Mouse (Mus musculus): ENCODE results near the gene Pus3. TPM values are rescaled to one million over a fixed set of nuclear protein-coding genes. Genes with fewer than 3 reads are reported as not detected.
A peak's percentile ranks its signal among the peaks of the same experiment; 100 is the strongest.

Gene Pus3
- total and polyA plus RNA-seq, 2 experiments, result 1.3 to 5.3 TPM

- WGBS, result 43% methylated on average over 6 of the region's 6 CpGs
- Histone ChIP-seq H3K4me3 (ENCODE audit: insufficient read depth, low read depth, low read length) (no peak overlapping the region), H3K79me2 (ENCODE audit: control insufficient read depth, insufficient read depth, low read length) (no peaks in the 10 kb centered on the region), H3K36me3 (ENCODE audit: control insufficient read depth, insufficient read depth, low read length) (no peaks in the 10 kb centered on the region), H3K27ac (replicated peaks; ENCODE audit: insufficient read depth, low read depth, low read length) (no peak overlapping the region), H3K27me3 (ENCODE audit: control insufficient read depth, insufficient read depth, low read length) (no peaks in the 10 kb centered on the region), H3K9ac (ENCODE audit: low read depth, low read length) (no peak overlapping the region), H3K4me1 (ENCODE audit: control insufficient read depth, insufficient read depth, low read length) (no peaks in the 10 kb centered on the region)
- DNase-seq (ENCODE audit: extremely low read depth, low read depth, low spot score), result peak; percentile 10
- no peak for TF ChIP-seq POLR2A (IDR thresholded peaks at IDR 0.05; ENCODE audit: extremely low read depth, insufficient read depth, low read length)
- no peak for TF ChIP-seq CTCF (IDR thresholded peaks at IDR 0.05; ENCODE audit: low read depth, low read length)
Observed at GRCm38 (mm10) chr9:35520631-35521348, 37.6 kb upstream of the Pus3 start.

GRCm38 (mm10) chr9:35522241-35522640 is 36.2 kb upstream of the Pus3 start:
- TF ChIP-seq POLR2A (IDR thresholded peaks at IDR 0.05; ENCODE audit: extremely low read depth, insufficient read depth, low read length) (no peak), CTCF (IDR thresholded peaks at IDR 0.05; ENCODE audit: low read depth, low read length) (no peak)
- DNase-seq (ENCODE audit: extremely low read depth, low read depth, low spot score), result no peak

GRCm38 (mm10) chr9:35522821-35523515 is 35.4 kb upstream of the Pus3 start:
- Histone ChIP-seq H3K27ac (replicated peaks; ENCODE audit: insufficient read depth, low read depth, low read length) (no peak overlapping the region), H3K36me3 (ENCODE audit: control insufficient read depth, insufficient read depth, low read length) (no peaks in the 10 kb centered on the region), H3K9ac (ENCODE audit: low read depth, low read length) (no peak overlapping the region), H3K4me3 (ENCODE audit: insufficient read depth, low read depth, low read length) (no peak overlapping the region), H3K4me1 (ENCODE audit: control insufficient read depth, insufficient read depth, low read length) (no peaks in the 10 kb centered on the region), H3K79me2 (ENCODE audit: control insufficient read depth, insufficient read depth, low read length) (no peaks in the 10 kb centered on the region), H3K27me3 (ENCODE audit: control insufficient read depth, insufficient read depth, low read length) (no peaks in the 10 kb centered on the region)
- DNase-seq (ENCODE audit: extremely low read depth, low read depth, low spot score), result no peak
- TF ChIP-seq POLR2A (IDR thresholded peaks at IDR 0.05; ENCODE audit: extremely low read depth, insufficient read depth, low read length) (no peak), CTCF (IDR thresholded peaks at IDR 0.05; ENCODE audit: low read depth, low read length) (no peak)
- WGBS, result 79% methylated on average over 1 of the region's 1 CpGs

More at GRCm38 (mm10) chr9:35522241-35522640, 36.2 kb upstream of the Pus3 start:
- H3K4me3 ChIP-seq (ENCODE audit: insufficient read depth, low read depth, low read length), result no peak overlapping the region
- no peaks in the 10 kb centered on the region for H3K27me3 ChIP-seq (ENCODE audit: control insufficient read depth, insufficient read depth, low read length)
- 84% methylated on average over 2 of the region's 2 CpGs for WGBS
- no peaks in the 10 kb centered on the region for H3K79me2 ChIP-seq (ENCODE audit: control insufficient read depth, insufficient read depth, low read length)
- no peaks in the 10 kb centered on the region for H3K36me3 ChIP-seq (ENCODE audit: control insufficient read depth, insufficient read depth, low read length)
- H3K27ac ChIP-seq (replicated peaks; ENCODE audit: insufficient read depth, low read depth, low read length), result no peak overlapping the region
- H3K4me1 ChIP-seq (ENCODE audit: control insufficient read depth, insufficient read depth, low read length), result no peaks in the 10 kb centered on the region
- H3K9ac ChIP-seq (ENCODE audit: low read depth, low read length), result no peak overlapping the region

- Histone ChIP-seq H3K79me2 (ENCODE audit: control insufficient read depth, insufficient read depth, low read length) (no peaks in the 10 kb centered on the region), H3K27me3 (ENCODE audit: control insufficient read depth, insufficient read depth, low read length) (no peaks in the 10 kb centered on the region), H3K4me3 (ENCODE audit: insufficient read depth, low read depth, low read length) (no peak overlapping the region), H3K27ac (replicated peaks; ENCODE audit: insufficient read depth, low read depth, low read length) (no peak overlapping the region), H3K9ac (ENCODE audit: low read depth, low read length) (no peak overlapping the region), H3K36me3 (ENCODE audit: control insufficient read depth, insufficient read depth, low read length) (no peaks in the 10 kb centered on the region), H3K4me1 (ENCODE audit: control insufficient read depth, insufficient read depth, low read length) (no peaks in the 10 kb centered on the region)
- DNase-seq (ENCODE audit: extremely low read depth, low read depth, low spot score), result peak; percentile 1
- TF ChIP-seq POLR2A (IDR thresholded peaks at IDR 0.05; ENCODE audit: extremely low read depth, insufficient read depth, low read length), result no peak
- TF ChIP-seq CTCF (IDR thresholded peaks at IDR 0.05; ENCODE audit: low read depth, low read length), result no peak
- WGBS, result 66% methylated on average over 5 of the region's 5 CpGs
Observed at GRCm38 (mm10) chr9:35523541-35523940, 34.9 kb upstream of the Pus3 start.

- TF ChIP-seq CTCF (IDR thresholded peaks at IDR 0.05; ENCODE audit: low read depth, low read length), result peak; percentile 84
- TF ChIP-seq POLR2A (IDR thresholded peaks at IDR 0.05; ENCODE audit: extremely low read depth, insufficient read depth, low read length), result no peak
- Histone ChIP-seq H3K36me3 (ENCODE audit: control insufficient read depth, insufficient read depth, low read length) (no peaks in the 10 kb centered on the region), H3K4me3 (ENCODE audit: insufficient read depth, low read depth, low read length) (no peak overlapping the region), H3K79me2 (ENCODE audit: control insufficient read depth, insufficient read depth, low read length) (no peaks in the 10 kb centered on the region), H3K9ac (ENCODE audit: low read depth, low read length) (no peak overlapping the region), H3K27ac (replicated peaks; ENCODE audit: insufficient read depth, low read depth, low read length) (no peak overlapping the region), H3K27me3 (ENCODE audit: control insufficient read depth, insufficient read depth, low read length) (no peaks in the 10 kb centered on the region), H3K4me1 (ENCODE audit: control insufficient read depth, insufficient read depth, low read length) (no peaks in the 10 kb centered on the region)
- WGBS, result 34% methylated on average over 7 of the region's 7 CpGs
- peak; percentile 47 for DNase-seq (ENCODE audit: extremely low read depth, low read depth, low spot score)
Observed at GRCm38 (mm10) chr9:35523941-35524411, 34.4 kb upstream of the Pus3 start.

Data from liver, adult 2 months (tissue).